Mouse (Mus musculus) kidney, embryonic 14.5 days (tissue): ENCODE data around the gene Gm33543. TPM values are rescaled to one million over a fixed set of nuclear protein-coding genes. Genes with fewer than 3 reads are reported as not detected.

Experiments
- ATAC-seq: fragments of 200-750 bp; cut with Nextera tagmentation; 2 replicates; pipeline ENCODE4 v1.8.0; 2017; ENCODE audit warnings: moderate number of reproducible peaks, mild to moderate bottlenecking, moderate TSS enrichment, moderate library complexity; ENCODE audit not compliant: low FRiP score, low TSS enrichment
- H3K27ac ChIP-seq: fragments of 300-500 bp; sonication (generic); 2 replicates; pipeline ENCODE4 v1.5.1; 2014; ENCODE audit warnings: low read depth, mild to moderate bottlenecking, low read length, moderate library complexity, mixed read lengths
- H3K27me3 ChIP-seq: fragments of 300-500 bp; sonication (generic); 2 replicates; pipeline ENCODE4 v1.6.1; 2014; ENCODE audit warnings: mild to moderate bottlenecking, low read length; ENCODE audit not compliant: control insufficient read depth, insufficient read depth
- H3K36me3 ChIP-seq: fragments of 300-500 bp; sonication (generic); 2 replicates; pipeline ENCODE4 v1.6.1; 2014; ENCODE audit warnings: low read length, mixed read lengths; ENCODE audit not compliant: control insufficient read depth, insufficient read depth
- H3K4me1 ChIP-seq: fragments of 300-500 bp; sonication (generic); 2 replicates; pipeline ENCODE4 v1.6.1; 2014; ENCODE audit warnings: low read length, mixed read lengths; ENCODE audit not compliant: control insufficient read depth, insufficient read depth
- H3K4me2 ChIP-seq: fragments of 300-500 bp; sonication (generic); replicated peaks from 2 replicates; pipeline ENCODE4 v1.6.1; 2014; ENCODE audit warnings: low read depth, mild to moderate bottlenecking, low read length
- H3K4me3 ChIP-seq: fragments of 300-500 bp; sonication (generic); 2 replicates; pipeline ENCODE4 v1.5.1; 2014; ENCODE audit warnings: mild to moderate bottlenecking, low read length
- H3K9ac ChIP-seq: fragments of 300-500 bp; sonication (generic); 2 replicates; pipeline ENCODE4 v1.6.1; 2014; ENCODE audit warnings: low read depth, mild to moderate bottlenecking, low read length, moderate library complexity
- H3K9me3 ChIP-seq: fragments of 300-500 bp; sonication (generic); 2 replicates; pipeline ENCODE4 v1.6.1; 2016; ENCODE audit warnings: low read length; ENCODE audit not compliant: control insufficient read depth
- WGBS: fragments of 180-500 bp; shearing (Covaris S2); extraction: QIAGEN DNeasy Blood & Tissue Kit; methylation state at CpG from one replicate; pipeline ENCODE4 v1.1.7; 2014; 5-methylcytosine and 5-hydroxymethylcytosine counted together
- polyA plus RNA-seq: library from polyadenylated mRNA; unstranded; fragments of >200 nt; fragmentation: Nextera tagmentation; extraction: Ambion mirVana; gene quantifications from 2 replicates; pipeline ENCODE4 v1.2.1, GENCODE M21; 2014

Gm33543 gene
- not detected in 2 replicates for polyA plus RNA-seq

- WGBS, result 66% methylated on average over 9 of the region's 9 CpGs
- H3K27ac ChIP-seq, result no peak within 1 kb of the TSS
- no peak for ATAC-seq
Observed at GRCm38 (mm10) chr10:95842789-95843637, at the start of gene Gm33543. Gene Gm33543 (minus strand): TSS chr10:95842930.

GRCm38 (mm10) chr10:95892132-95892531, 49.4 kb upstream of the Gm33543 start:
- 84% methylated on average over 9 of the region's 9 CpGs for WGBS
- Histone ChIP-seq H3K4me1 (no peaks in the 10 kb centered on the region), H3K9ac (no peak overlapping the region), H3K27ac (no peak overlapping the region), H3K9me3 (no peaks in the 10 kb centered on the region), H3K36me3 (no peaks in the 10 kb centered on the region), H3K27me3 (no peaks in the 10 kb centered on the region), H3K4me3 (no peak overlapping the region), H3K4me2 (no peak overlapping the region)
- ATAC-seq, result no peak

More at GRCm38 (mm10) chr10:95842789-95843637, at the start of gene Gm33543:
- Histone ChIP-seq H3K27me3 (no peaks in the 10 kb centered on the region), H3K9me3 (no peaks in the 10 kb centered on the region), H3K4me3 (no peak within 1 kb of the TSS), H3K4me1 (no peaks in the 10 kb centered on the region), H3K4me2 (no peak within 1 kb of the TSS), H3K9ac (no peak within 1 kb of the TSS), H3K36me3 (no peaks in the 10 kb centered on the region)

DNA sequence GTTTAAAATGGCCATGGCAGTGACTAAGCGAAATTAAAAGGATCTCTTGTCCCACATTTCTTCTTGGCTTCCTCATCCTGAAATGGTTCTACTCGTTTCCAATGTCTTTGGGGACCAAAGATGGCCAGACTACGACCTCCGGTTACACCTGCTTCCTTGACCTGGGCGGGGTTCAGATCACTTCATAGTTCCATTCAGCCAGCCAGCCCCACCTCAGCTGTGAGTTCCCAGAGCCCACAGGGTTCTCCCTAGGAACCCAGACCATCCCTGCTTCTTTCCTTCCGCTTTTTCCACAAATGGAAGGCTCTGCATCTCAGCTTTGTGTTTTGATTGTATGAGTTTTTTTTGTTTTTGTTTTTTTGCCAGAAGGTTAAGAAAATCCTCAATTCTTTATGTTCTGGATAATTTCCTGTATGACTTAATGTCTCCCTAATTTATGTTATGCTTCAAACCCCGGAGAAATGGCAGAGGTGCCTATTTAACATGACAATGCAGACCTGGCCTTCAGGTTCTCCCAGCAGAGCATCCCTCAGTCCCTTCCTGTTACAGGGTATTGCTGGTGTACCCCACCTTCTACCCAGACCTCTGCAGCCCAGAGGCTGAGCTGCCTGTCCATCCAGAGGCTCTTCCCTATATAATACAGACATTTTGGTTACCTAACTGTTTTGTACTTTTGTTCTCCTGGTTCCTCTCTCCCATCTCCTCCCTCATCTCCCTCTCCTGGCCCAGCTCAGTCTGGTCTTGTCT, 48.7 kb upstream of the Gm33543 start:
- Histone ChIP-seq H3K9ac (no peak overlapping the region), H3K36me3 (no peaks in the 10 kb centered on the region), H3K4me2 (no peak overlapping the region), H3K27ac (no peak overlapping the region), H3K27me3 (no peaks in the 10 kb centered on the region), H3K4me3 (no peak overlapping the region), H3K4me1 (no peaks in the 10 kb centered on the region), H3K9me3 (no peaks in the 10 kb centered on the region)
- 69% methylated on average over 7 of the region's 7 CpGs for WGBS
- no peak for ATAC-seq

GRCm38 (mm10) chr10:95883761-95884517, 41.2 kb upstream of the Gm33543 start:
- H3K4me1 ChIP-seq, result no peaks in the 10 kb centered on the region
- no peak for ATAC-seq
- no peaks in the 10 kb centered on the region for H3K36me3 ChIP-seq
- H3K27me3 ChIP-seq, result no peaks in the 10 kb centered on the region
- H3K9ac ChIP-seq, result no peak overlapping the region
- H3K27ac ChIP-seq, result no peak overlapping the region
- 83% methylated on average over 7 of the region's 7 CpGs for WGBS
- H3K4me3 ChIP-seq, result no peak overlapping the region
- no peak overlapping the region for H3K4me2 ChIP-seq
- H3K9me3 ChIP-seq, result no peaks in the 10 kb centered on the region

GRCm38 (mm10) chr10:95882036-95882435, 39.3 kb upstream of the Gm33543 start:
- ATAC-seq, result no peak
- Histone ChIP-seq H3K27me3 (no peaks in the 10 kb centered on the region), H3K36me3 (no peaks in the 10 kb centered on the region), H3K9me3 (no peaks in the 10 kb centered on the region), H3K27ac (no peak overlapping the region), H3K9ac (no peak overlapping the region), H3K4me2 (no peak overlapping the region; the same call in 1 of the 2 replicates), H3K4me1 (no peaks in the 10 kb centered on the region), H3K4me3 (no peak overlapping the region)
- WGBS, result 61% methylated on average over 9 of the region's 9 CpGs

DNA sequence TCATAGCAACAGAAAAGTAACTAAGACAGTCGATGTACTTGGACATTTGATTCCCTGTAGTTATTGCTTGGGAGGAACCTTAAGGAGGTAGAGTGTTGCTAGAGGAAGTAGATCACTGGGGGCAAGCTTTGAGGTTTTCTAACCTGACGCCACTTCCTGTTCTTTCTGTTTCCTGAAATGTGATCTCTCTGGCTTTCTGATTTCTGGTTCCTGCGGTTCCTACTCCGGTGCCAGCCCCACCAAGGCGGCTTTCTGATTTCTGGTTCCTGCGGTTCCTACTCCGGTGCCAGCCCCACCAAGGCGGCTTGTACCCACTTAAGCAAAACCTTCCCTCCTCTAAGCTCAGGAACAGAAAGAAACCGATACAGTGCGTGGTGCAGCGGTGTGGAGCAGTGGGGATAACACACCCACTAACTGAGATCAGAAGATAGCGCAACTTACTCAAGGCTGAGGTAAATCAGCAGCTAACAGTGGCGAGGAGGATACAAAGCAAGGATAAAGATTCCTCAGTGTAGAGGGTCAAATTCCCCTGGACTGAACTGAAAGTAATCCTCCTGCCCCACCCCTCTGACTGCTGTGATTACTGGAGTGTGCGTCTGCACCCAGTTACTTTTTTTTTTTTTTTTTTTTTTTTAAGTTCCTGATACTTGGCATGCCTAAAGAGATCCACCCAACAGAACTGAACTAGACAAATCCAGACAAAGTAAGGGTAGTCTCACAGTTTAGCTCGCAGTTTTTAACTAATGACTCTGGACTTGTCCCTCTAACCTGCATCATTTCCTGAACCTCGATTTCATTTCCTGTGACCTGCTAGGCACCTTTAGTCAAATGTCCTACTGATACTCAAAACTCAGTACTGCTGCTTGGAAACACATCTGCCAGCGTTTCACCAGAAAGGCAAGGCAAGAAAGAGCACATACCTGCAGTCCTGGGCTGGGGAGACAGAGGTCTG, 37.5 kb upstream of the Gm33543 start:
- no peaks in the 10 kb centered on the region for H3K27me3 ChIP-seq
- H3K4me1 ChIP-seq, result no peaks in the 10 kb centered on the region
- no peak overlapping the region for H3K27ac ChIP-seq
- 79% methylated on average over 17 of the region's 17 CpGs for WGBS
- no peaks in the 10 kb centered on the region for H3K36me3 ChIP-seq
- H3K4me3 ChIP-seq, result no peak overlapping the region
- no peaks in the 10 kb centered on the region for H3K9me3 ChIP-seq
- H3K9ac ChIP-seq, result no peak overlapping the region
- ATAC-seq, result no peak
- H3K4me2 ChIP-seq, result no peak overlapping the region

DNA sequence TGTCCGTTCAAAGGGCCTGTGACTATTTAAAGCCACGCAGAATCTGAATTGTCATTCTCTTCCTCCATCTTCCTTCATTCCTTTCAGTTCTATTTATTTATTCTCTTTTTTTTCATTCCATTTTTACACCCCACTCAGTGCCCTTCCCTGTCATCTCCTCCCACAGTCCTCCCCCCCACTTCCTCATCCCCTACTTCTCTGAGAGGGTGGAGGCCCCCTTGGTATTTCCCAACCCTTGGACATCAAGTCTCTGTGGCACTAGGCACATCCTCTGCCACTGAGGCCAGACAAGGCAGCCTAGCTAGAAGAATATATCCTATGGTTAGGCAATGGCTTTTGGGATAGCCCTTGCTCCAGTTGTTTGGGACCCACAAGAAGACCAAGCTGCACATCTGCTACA, 28.1 kb upstream of the Gm33543 start:
- Histone ChIP-seq H3K27ac (no peak overlapping the region), H3K4me3 (no peak overlapping the region), H3K9ac (no peak overlapping the region), H3K4me2 (no peak overlapping the region), H3K27me3 (no peaks in the 10 kb centered on the region), H3K36me3 (no peaks in the 10 kb centered on the region), H3K4me1 (no peaks in the 10 kb centered on the region), H3K9me3 (no peaks in the 10 kb centered on the region)
- no peak for ATAC-seq
- 90% methylated on average over 2 of the region's 2 CpGs for WGBS

GRCm38 (mm10) chr10:95868348-95868747, 25.6 kb upstream of the Gm33543 start:
- Histone ChIP-seq H3K4me2 (no peak overlapping the region), H3K27ac (no peak overlapping the region), H3K4me3 (no peak overlapping the region), H3K9ac (no peak overlapping the region), H3K27me3 (no peaks in the 10 kb centered on the region), H3K36me3 (no peaks in the 10 kb centered on the region), H3K9me3 (no peaks in the 10 kb centered on the region), H3K4me1 (no peaks in the 10 kb centered on the region; the same call in 1 of the 2 replicates)
- no peak for ATAC-seq
- WGBS, result 71% methylated on average over 6 of the region's 6 CpGs
